Mouse (Mus musculus): ENCODE results near the gene Eml4. TPM values are rescaled to one million over a fixed set of nuclear protein-coding genes. Genes with fewer than 3 reads are reported as not detected.

Gene Eml4
- polyA plus RNA-seq, 1 experiment from 2014 or later = 38.9 TPM

DNA sequence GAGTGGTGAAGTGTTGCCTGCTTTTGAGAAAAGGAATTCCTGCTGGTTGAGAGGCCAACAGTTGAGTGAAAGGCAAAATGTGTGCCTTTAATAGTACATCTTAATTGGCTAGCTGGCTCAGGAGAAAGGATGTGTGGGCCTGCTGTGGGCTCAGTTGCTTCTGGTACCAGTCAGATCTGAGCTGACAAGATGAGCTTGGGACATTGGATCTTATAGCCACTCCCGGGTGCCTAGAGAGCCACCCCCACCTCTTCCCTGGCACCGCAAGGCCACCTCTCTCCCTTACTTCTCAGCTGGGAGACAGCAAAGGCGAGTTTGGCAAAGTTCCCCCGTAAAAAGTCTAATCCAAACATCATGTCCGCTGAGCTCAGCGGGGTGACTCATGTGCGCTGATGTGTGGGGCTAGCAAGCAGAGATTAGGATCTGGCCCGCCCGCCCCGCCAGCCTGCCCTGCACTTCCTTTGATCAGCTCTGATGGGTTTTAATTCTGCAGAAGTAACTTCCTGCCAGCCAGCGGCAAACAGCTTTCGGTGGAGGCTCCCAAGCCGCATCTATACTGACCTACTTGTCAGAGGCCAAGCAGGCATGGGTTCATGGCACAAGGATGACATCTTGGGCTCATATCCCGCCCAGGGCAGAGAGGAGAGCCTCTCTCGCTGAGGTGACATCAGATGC lies 38.4 kb upstream of the Eml4 start:
- Histone ChIP-seq H3K4me1 (ENCODE audit: control insufficient read depth, insufficient read depth, low read length) (peaks cover 7% of the 10 kb centered on the region; the same call in 1 of the 2 replicates), H3K36me3 (ENCODE audit: control insufficient read depth, insufficient read depth, low read length) (no peaks in the 10 kb centered on the region), H3K27me3 (ENCODE audit: control insufficient read depth, insufficient read depth, low read length) (no peaks in the 10 kb centered on the region), H3K9me3 (ENCODE audit: control insufficient read depth, low read length) (no peaks in the 10 kb centered on the region), H3K9ac (replicated peaks; ENCODE audit: low read length) (no peak overlapping the region), H3K4me2 (ENCODE audit: low read length) (peak overlapping the region; percentile 24; the same call in 1 of the 2 replicates), H3K4me3 (replicated peaks; ENCODE audit: low read depth, low read length) (no peak overlapping the region), H3K27ac (replicated peaks; ENCODE audit: low read depth, low read length) (no peak overlapping the region)
- peak; percentile 40 for DNase-seq
- WGBS = 3% methylated on average over 15 of the region's 15 CpGs
- no peak for ATAC-seq (ENCODE audit: low FRiP score, low TSS enrichment)

DNA sequence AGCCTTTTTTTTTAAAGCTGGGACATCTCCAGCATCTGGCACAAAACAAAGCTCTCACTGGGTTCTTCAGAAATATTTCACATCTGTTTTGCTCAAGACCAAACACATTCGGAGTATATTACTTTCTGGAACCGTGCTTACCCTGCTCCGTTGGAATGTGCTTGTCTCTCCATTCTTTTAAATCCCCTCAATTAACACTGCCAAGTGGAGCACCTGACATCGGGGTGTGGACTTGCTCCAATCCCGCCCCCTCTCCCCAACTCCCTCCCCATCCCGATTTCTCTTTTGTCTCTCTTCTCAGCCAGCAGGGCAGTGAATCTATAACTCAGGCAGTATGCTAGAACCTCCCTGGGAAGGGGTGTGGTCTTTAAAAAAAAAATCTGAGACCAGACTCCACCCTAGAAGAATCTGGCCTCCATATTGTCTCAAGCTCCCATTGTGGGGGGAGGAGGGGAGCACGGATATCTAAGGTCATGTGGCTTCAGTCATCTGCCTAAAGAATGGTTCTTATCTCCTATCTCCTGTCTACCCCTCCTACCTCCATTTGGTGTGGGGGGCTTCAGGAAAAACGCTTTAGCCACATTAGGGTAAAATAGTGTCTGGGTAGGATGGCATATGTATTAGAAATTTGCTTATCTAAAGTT lies 37.6 kb upstream of the Eml4 start:
- H3K36me3 ChIP-seq (ENCODE audit: control insufficient read depth, insufficient read depth, low read length) = no peaks in the 10 kb centered on the region

DNA sequence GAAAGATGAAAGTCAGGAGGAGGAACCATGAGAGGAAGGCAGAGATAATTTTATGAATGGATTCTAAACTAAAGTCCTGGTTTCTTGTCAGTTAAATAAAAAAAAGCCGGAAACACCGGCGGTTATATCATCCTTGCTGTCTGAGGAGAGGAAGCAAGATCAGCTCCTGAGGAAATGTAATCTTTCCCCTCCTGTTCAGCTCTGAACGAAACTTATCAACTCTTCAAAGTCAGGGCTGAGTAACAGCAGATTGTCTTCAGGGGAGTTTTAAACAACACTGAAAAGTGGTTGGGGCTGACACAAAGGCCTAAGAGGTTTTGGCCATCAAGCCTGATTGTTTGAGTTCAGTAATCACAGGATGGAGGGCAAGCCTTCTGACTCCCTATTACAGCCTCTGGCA lies 35.3 kb upstream of the Eml4 start:
- WGBS = 66% methylated on average over 4 of the region's 4 CpGs
- H3K27me3 ChIP-seq (ENCODE audit: control insufficient read depth, insufficient read depth, low read length) = no peaks in the 10 kb centered on the region
- peaks cover 7% of the 10 kb centered on the region; the same call in 1 of the 2 replicates for H3K4me1 ChIP-seq (ENCODE audit: control insufficient read depth, insufficient read depth, low read length)
- no peaks in the 10 kb centered on the region for H3K9me3 ChIP-seq (ENCODE audit: control insufficient read depth, low read length)
- no peak overlapping the region for H3K4me2 ChIP-seq (ENCODE audit: low read length)
- no peak overlapping the region for H3K27ac ChIP-seq (replicated peaks; ENCODE audit: low read depth, low read length)
- DNase-seq = no peak
- no peak for ATAC-seq (ENCODE audit: low FRiP score, low TSS enrichment)
- H3K36me3 ChIP-seq (ENCODE audit: control insufficient read depth, insufficient read depth, low read length) = no peaks in the 10 kb centered on the region
- no peak overlapping the region for H3K4me3 ChIP-seq (replicated peaks; ENCODE audit: low read depth, low read length)
- no peak overlapping the region for H3K9ac ChIP-seq (replicated peaks; ENCODE audit: low read length)

More for the DNA sequence above, 37.6 kb upstream of the Eml4 start:
- DNase-seq = no peak
- H3K9me3 ChIP-seq (ENCODE audit: control insufficient read depth, low read length) = no peaks in the 10 kb centered on the region
- H3K4me1 ChIP-seq (ENCODE audit: control insufficient read depth, insufficient read depth, low read length) = peaks cover 7% of the 10 kb centered on the region; the same call in 1 of the 2 replicates
- H3K4me3 ChIP-seq (replicated peaks; ENCODE audit: low read depth, low read length) = no peak overlapping the region
- H3K27ac ChIP-seq (replicated peaks; ENCODE audit: low read depth, low read length) = no peak overlapping the region
- ATAC-seq (ENCODE audit: low FRiP score, low TSS enrichment) = no peak
- no peak overlapping the region for H3K9ac ChIP-seq (replicated peaks; ENCODE audit: low read length)
- no peak overlapping the region for H3K4me2 ChIP-seq (ENCODE audit: low read length)
- H3K27me3 ChIP-seq (ENCODE audit: control insufficient read depth, insufficient read depth, low read length) = no peaks in the 10 kb centered on the region
- 49% methylated on average over 8 of the region's 8 CpGs for WGBS

DNA sequence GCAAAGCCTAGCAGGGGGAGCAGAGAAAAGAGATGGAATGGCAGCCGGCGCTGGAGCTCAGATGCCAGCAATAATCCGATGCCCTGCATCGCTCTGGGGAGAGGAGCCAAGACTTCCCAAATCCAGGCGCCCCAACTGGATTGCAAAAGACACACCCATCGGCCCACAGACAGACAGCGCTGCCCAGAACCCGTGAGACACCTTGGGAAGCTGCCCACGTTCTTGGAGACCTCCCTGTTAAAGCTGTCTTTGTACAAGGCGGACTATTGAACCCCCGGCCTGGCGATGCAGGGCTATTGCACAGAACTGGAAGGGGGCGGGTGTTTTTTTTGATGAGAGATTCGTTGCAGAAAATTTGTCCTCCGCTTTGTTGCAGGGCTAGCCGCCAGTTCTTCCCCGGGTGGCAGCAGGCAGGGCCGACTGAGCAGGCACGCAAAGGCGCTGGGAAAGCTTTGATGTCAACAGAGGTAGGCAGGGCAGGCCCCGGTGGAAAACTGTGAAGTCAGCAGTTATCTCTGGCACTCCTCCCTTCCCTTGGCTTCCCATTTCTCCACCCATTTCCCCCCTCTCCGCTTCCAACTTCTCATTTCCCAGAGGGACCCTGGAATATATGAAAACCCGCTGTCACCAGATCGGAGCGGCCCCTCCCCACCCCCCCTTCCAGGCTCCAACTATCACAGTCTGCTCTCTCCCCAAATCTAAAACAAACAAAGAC lies 28.0 kb upstream of the Eml4 start:
- peak overlapping the region; percentile 56 for H3K4me2 ChIP-seq (ENCODE audit: low read length)
- H3K4me3 ChIP-seq (replicated peaks; ENCODE audit: low read depth, low read length) = peak overlapping the region; percentile 25
- peak; percentile 67 for DNase-seq
- 10% methylated on average over 25 of the region's 25 CpGs for WGBS
- H3K4me1 ChIP-seq (ENCODE audit: control insufficient read depth, insufficient read depth, low read length) = peaks cover 12% of the 10 kb centered on the region
- no peaks in the 10 kb centered on the region for H3K36me3 ChIP-seq (ENCODE audit: control insufficient read depth, insufficient read depth, low read length)
- H3K27ac ChIP-seq (replicated peaks; ENCODE audit: low read depth, low read length) = peak overlapping the region; percentile 64
- peak; percentile 40; the same call in 1 of the 2 replicates for ATAC-seq (ENCODE audit: low FRiP score, low TSS enrichment)
- no peaks in the 10 kb centered on the region for H3K9me3 ChIP-seq (ENCODE audit: control insufficient read depth, low read length)
- peak overlapping the region; percentile 37; the same call in 1 of the 2 replicates for H3K9ac ChIP-seq (replicated peaks; ENCODE audit: low read length)
- H3K27me3 ChIP-seq (ENCODE audit: control insufficient read depth, insufficient read depth, low read length) = no peaks in the 10 kb centered on the region

DNA sequence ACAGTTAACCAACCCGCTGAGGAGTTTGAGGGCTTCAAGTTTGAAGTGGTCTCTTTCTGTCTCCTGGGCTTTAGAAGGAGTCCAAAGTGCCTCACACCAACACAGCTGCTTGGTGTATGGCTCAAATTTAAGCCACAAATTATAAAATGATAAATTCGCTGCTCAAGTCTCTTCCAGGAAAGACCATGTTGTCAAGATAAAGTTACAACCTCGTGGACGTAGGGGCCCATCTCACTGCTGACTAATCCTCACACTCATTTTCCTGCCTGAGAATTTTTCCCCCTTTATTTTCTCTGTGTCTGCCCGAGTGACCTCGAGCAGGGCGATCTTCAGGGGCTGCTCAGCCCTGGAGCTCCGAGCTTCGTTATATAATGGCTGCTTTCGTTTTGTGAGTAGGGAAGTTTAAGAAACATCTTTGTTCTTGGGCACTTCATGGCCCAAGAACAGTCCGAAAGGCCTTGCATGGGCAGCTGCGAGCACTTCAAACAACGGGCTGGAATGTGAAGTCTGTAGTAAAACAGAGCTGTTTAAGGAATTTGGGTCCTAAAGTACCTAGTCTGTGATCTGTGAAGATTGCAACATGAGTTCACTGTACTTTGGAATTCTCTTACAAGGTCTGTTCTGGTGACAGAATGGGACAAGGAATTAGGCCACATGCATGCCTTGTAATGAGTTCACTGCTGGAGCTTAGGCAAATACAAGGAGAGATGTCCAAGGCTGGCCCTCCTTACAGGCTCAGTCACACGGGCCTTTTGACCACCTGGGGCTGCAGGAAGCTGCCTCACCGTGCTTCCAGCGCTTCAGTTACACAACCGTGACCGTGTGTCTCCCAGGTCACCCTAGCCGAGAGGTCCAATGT lies 27.1 kb upstream of the Eml4 start:
- H3K9ac ChIP-seq (replicated peaks; ENCODE audit: low read length) = no peak overlapping the region
- H3K27me3 ChIP-seq (ENCODE audit: control insufficient read depth, insufficient read depth, low read length) = no peaks in the 10 kb centered on the region
- H3K36me3 ChIP-seq (ENCODE audit: control insufficient read depth, insufficient read depth, low read length) = no peaks in the 10 kb centered on the region
- DNase-seq (no peak), ATAC-seq (ENCODE audit: low FRiP score, low TSS enrichment) (no peak)
- no peak overlapping the region for H3K4me3 ChIP-seq (replicated peaks; ENCODE audit: low read depth, low read length)
- H3K27ac ChIP-seq (replicated peaks; ENCODE audit: low read depth, low read length) = no peak overlapping the region
- peaks cover 12% of the 10 kb centered on the region for H3K4me1 ChIP-seq (ENCODE audit: control insufficient read depth, insufficient read depth, low read length)
- no peaks in the 10 kb centered on the region for H3K9me3 ChIP-seq (ENCODE audit: control insufficient read depth, low read length)
- 58% methylated on average over 19 of the region's 19 CpGs for WGBS
- H3K4me2 ChIP-seq (ENCODE audit: low read length) = peak overlapping the region; percentile 56; the same call in 1 of the 2 replicates

DNA sequence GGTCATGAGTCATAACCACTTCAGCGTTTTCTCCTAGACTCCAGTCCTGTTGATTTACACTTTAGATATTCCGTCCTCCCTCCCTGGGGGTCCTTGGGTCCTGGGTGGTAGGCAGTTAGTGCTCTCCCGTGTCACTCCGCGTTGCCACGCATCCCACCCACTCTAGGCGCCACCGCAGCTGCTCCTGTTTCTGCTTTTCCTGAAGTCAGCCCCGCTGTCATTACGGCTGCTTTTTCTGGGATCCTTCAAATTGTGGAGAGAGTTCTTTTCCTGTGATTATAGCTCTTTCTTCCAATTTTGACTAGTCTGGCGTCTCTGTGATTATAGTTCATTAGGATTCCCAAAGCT lies 26.5 kb upstream of the Eml4 start:
- no peak overlapping the region for H3K27ac ChIP-seq (replicated peaks; ENCODE audit: low read depth, low read length)
- no peaks in the 10 kb centered on the region for H3K27me3 ChIP-seq (ENCODE audit: control insufficient read depth, insufficient read depth, low read length)
- H3K4me2 ChIP-seq (ENCODE audit: low read length) = no peak overlapping the region
- no peak overlapping the region for H3K4me3 ChIP-seq (replicated peaks; ENCODE audit: low read depth, low read length)
- H3K36me3 ChIP-seq (ENCODE audit: control insufficient read depth, insufficient read depth, low read length) = no peaks in the 10 kb centered on the region
- DNase-seq = no peak
- H3K9ac ChIP-seq (replicated peaks; ENCODE audit: low read length) = no peak overlapping the region
- 90% methylated on average over 11 of the region's 11 CpGs for WGBS
- ATAC-seq (ENCODE audit: low FRiP score, low TSS enrichment) = no peak
- H3K4me1 ChIP-seq (ENCODE audit: control insufficient read depth, insufficient read depth, low read length) = peaks cover 12% of the 10 kb centered on the region
- H3K9me3 ChIP-seq (ENCODE audit: control insufficient read depth, low read length) = no peaks in the 10 kb centered on the region

DNA sequence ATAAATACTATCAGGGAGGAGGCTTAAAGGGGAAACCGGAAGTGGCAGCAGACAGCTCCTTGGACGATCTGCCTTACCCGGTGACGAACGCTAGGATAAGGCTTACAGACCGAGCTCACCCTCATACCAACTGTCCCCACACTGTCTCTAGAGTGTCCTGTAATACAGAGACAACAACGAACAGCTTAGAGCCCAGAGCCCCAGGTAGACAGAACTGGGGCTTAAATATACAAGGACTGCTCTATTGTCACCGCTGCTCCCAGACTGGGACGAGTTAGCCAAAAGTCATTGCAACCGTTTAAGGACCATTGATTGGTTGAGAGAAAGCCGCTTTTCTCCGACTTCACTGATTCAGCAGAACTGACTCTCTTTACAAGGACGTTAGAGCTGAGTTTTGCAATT lies 15.5 kb upstream of the Eml4 start:
- Histone ChIP-seq H3K9ac (replicated peaks; ENCODE audit: low read length) (no peak overlapping the region), H3K27me3 (ENCODE audit: control insufficient read depth, insufficient read depth, low read length) (no peaks in the 10 kb centered on the region), H3K4me1 (ENCODE audit: control insufficient read depth, insufficient read depth, low read length) (no peaks in the 10 kb centered on the region), H3K36me3 (ENCODE audit: control insufficient read depth, insufficient read depth, low read length) (no peaks in the 10 kb centered on the region), H3K4me3 (replicated peaks; ENCODE audit: low read depth, low read length) (no peak overlapping the region), H3K27ac (replicated peaks; ENCODE audit: low read depth, low read length) (no peak overlapping the region), H3K4me2 (ENCODE audit: low read length) (peak overlapping the region; percentile 27), H3K9me3 (ENCODE audit: control insufficient read depth, low read length) (no peaks in the 10 kb centered on the region)
- 48% methylated on average over 13 of the region's 13 CpGs for WGBS
- DNase-seq (no peak), ATAC-seq (ENCODE audit: low FRiP score, low TSS enrichment) (no peak)
